Mouse (Mus musculus) CH12.LX (cell line): ENCODE results near the gene Sptbn4. TPM values are rescaled to one million over a fixed set of nuclear protein-coding genes. Genes with fewer than 3 reads are reported as not detected.

Source experiments
- DNase-seq: peaks from one replicate; pipeline ENCODE4 v3.0.0-alpha.2; 2013; ENCODE audit errors: extremely low read depth
- H3K27ac ChIP-seq: 2 replicates; pipeline ENCODE4 v1.5.1; 2012; ENCODE audit warnings: low read depth, mild to moderate bottlenecking, control low read depth, moderate library complexity; ENCODE audit not compliant: insufficient read depth
- H3K27me3 ChIP-seq: replicated peaks from 2 replicates; pipeline ENCODE3; 2012; ENCODE audit warnings: inconsistent platforms
- H3K36me3 ChIP-seq, 2 experiments: replicated peaks in 1 of 2; 2 replicates each; pipeline versions ENCODE3 to v1.6.1; 2012; ENCODE audit warnings: inconsistent platforms in 1 of 2, low read length in 1 of 2, mild to moderate bottlenecking in 1 of 2, mixed read lengths in 1 of 2, moderate library complexity in 1 of 2; ENCODE audit not compliant: control insufficient read depth in 1 of 2, insufficient read depth in 1 of 2
- H3K4me1 ChIP-seq, 2 experiments: 2 replicates each; pipeline ENCODE4 v1.6.1; 2012; ENCODE audit warnings: inconsistent platforms in 1 of 2, moderate library complexity in 1 of 2; ENCODE audit not compliant: insufficient read depth in 2 of 2, control insufficient read depth in 1 of 2
- H3K4me2 ChIP-seq: 2 replicates; pipeline ENCODE4 v1.6.1; 2012; ENCODE audit warnings: low read depth, mild to moderate bottlenecking, control low read depth; ENCODE audit not compliant: poor library complexity, insufficient read depth, severe bottlenecking
- H3K4me3 ChIP-seq, 3 experiments: fragments of 150-350 bp in 1 of 3; sonication (generic) in 1 of 3; replicated peaks in 1 of 3; 2 replicates each; pipeline versions ENCODE3 to v1.5.1; 2011 to 2012; ENCODE audit warnings: low read depth in 2 of 3, low read length in 2 of 3, mild to moderate bottlenecking in 2 of 3, moderate library complexity in 2 of 3, control low read depth in 1 of 3, improper control_type of control experiment in 1 of 3, inconsistent platforms in 1 of 3, mixed read lengths in 1 of 3; ENCODE audit not compliant: poor library complexity in 1 of 3
- H3K79me2 ChIP-seq: replicated peaks from 2 replicates; pipeline ENCODE4 v1.6.1; 2012; ENCODE audit warnings: mild to moderate bottlenecking, moderate library complexity; ENCODE audit not compliant: control insufficient read depth, poor library complexity, insufficient read depth, severe bottlenecking; ENCODE audit errors: extremely low read depth
- H3K9ac ChIP-seq: 2 replicates; pipeline ENCODE4 v1.6.1; 2012; ENCODE audit warnings: low read depth, mild to moderate bottlenecking, control low read depth, moderate library complexity; ENCODE audit not compliant: insufficient read depth
- H3K9me3 ChIP-seq: replicated peaks from 2 replicates; pipeline ENCODE3; 2012; ENCODE audit warnings: low read length, inconsistent platforms, mixed read lengths
- CTCF ChIP-seq, 2 experiments: IDR thresholded peaks in 1 of 2; conservative IDR thresholded peaks in 1 of 2; 2 replicates each; pipeline ENCODE4 v1.5.1; 2011 to 2012; ENCODE audit warnings: low read depth in 2 of 2, low read length in 2 of 2, improper control_type of control experiment in 1 of 2, inconsistent platforms in 1 of 2, mild to moderate bottlenecking in 1 of 2, moderate library complexity in 1 of 2
- E2F4 ChIP-seq: IDR thresholded peaks from 2 replicates; pipeline ENCODE4 v1.6.1; 2011; ENCODE audit warnings: low read depth, low read length, improper control_type of control experiment; ENCODE audit not compliant: insufficient replicate concordance
- ELF1 ChIP-seq: IDR thresholded peaks from 2 replicates; pipeline ENCODE4 v1.6.1; 2014; ENCODE audit warnings: low read depth, mild to moderate bottlenecking, inconsistent platforms, low read length, improper control_type of control experiment
- ETS1 ChIP-seq: conservative IDR thresholded peaks from 2 replicates; pipeline ENCODE4 v1.6.1; 2012; ENCODE audit warnings: low read depth, mild to moderate bottlenecking, inconsistent platforms, low read length, improper control_type of control experiment, moderate library complexity
- GABPA ChIP-seq: IDR thresholded peaks from 2 replicates; pipeline ENCODE4 v1.6.1; 2012; ENCODE audit warnings: low read depth, low read length, improper control_type of control experiment, inconsistent platforms; ENCODE audit not compliant: insufficient replicate concordance
- IRF4 ChIP-seq: IDR thresholded peaks from 2 replicates; pipeline ENCODE4 v1.6.1; 2014; ENCODE audit warnings: low read depth, mild to moderate bottlenecking, inconsistent platforms, low read length, improper control_type of control experiment
- KAT2A ChIP-seq: IDR thresholded peaks from 2 replicates; pipeline ENCODE4 v1.6.1; 2012; ENCODE audit warnings: low read length, improper control_type of control experiment, inconsistent platforms; ENCODE audit not compliant: insufficient replicate concordance
- MXI1 ChIP-seq: IDR thresholded peaks from 2 replicates; pipeline ENCODE4 v1.6.1; 2011; ENCODE audit warnings: mild to moderate bottlenecking, low read depth, low read length, improper control_type of control experiment
- MYC ChIP-seq: IDR thresholded peaks from 2 replicates; pipeline ENCODE4 v1.6.1; 2011; ENCODE audit warnings: low read depth, mild to moderate bottlenecking, improper control_type of control experiment, low read length
- NELFE ChIP-seq: IDR thresholded peaks from 2 replicates; pipeline ENCODE4 v1.6.1; 2011; ENCODE audit warnings: low read depth, low read length, improper control_type of control experiment
- PAX5 ChIP-seq: IDR thresholded peaks from 2 replicates; pipeline ENCODE4 v1.6.1; 2012; ENCODE audit warnings: low read length, inconsistent platforms, mixed read lengths
- POLR2AphosphoS2 ChIP-seq: IDR thresholded peaks from 2 replicates; pipeline ENCODE4 v1.6.1; 2011; ENCODE audit warnings: low read depth, low read length, improper control_type of control experiment
- RAD21 ChIP-seq: IDR thresholded peaks from 2 replicates; pipeline ENCODE4 v1.6.1; 2011; ENCODE audit warnings: low read depth, mild to moderate bottlenecking, low read length, improper control_type of control experiment, moderate library complexity
- RCOR1 ChIP-seq: conservative IDR thresholded peaks from 2 replicates; pipeline ENCODE4 v1.6.1; 2012; ENCODE audit warnings: low read depth, mild to moderate bottlenecking, inconsistent platforms, low read length, improper control_type of control experiment
- SMC3 ChIP-seq: IDR thresholded peaks from 2 replicates; pipeline ENCODE4 v1.6.1; 2011; ENCODE audit warnings: low read depth, low read length, improper control_type of control experiment
- TCF12 ChIP-seq: IDR thresholded peaks from 2 replicates; pipeline ENCODE4 v1.6.1; 2014; ENCODE audit warnings: low read depth, mild to moderate bottlenecking, inconsistent platforms, low read length, improper control_type of control experiment
- USF1 ChIP-seq: IDR thresholded peaks from 2 replicates; pipeline ENCODE4 v1.6.1; 2014; ENCODE audit warnings: low read depth, mild to moderate bottlenecking, inconsistent platforms, low read length, improper control_type of control experiment
- ZKSCAN1 ChIP-seq: IDR thresholded peaks from 2 replicates; pipeline ENCODE4 v1.6.1; 2012; ENCODE audit warnings: low read depth, inconsistent platforms, low read length, improper control_type of control experiment, borderline replicate concordance
- ZNF384 ChIP-seq: IDR thresholded peaks from 2 replicates; pipeline ENCODE4 v1.6.1; 2012; ENCODE audit warnings: low read depth, low read length, improper control_type of control experiment, inconsistent platforms
- dilution Hi-C: fragments of 300-500 bp; cut with MboI; formaldehyde crosslinking; loops from 2 replicates; pipeline ENCODE4 v1.14.3; 2020; ENCODE audit warnings: low sequenced_read_pairs; ENCODE audit not compliant: extremely low pct_unique_long_range_greater_than_20kb, extremely low pct_ligation_motif_present
- in situ Hi-C: fragments of 300-500 bp; cut with MboI; formaldehyde crosslinking; loops from 3 replicates; pipeline ENCODE4 v1.14.3; 2019; ENCODE audit warnings: low sequenced_read_pairs, low pct_ligation_motif_present, low pct_unique_long_range_greater_than_20kb, mixed read lengths
- polyA plus RNA-seq: library from polyadenylated mRNA; unstranded; fragments of >175 nt; gene quantifications from 2 replicates; pipeline ENCODE4 v1.2.1, GENCODE M21; 2012; ENCODE audit warnings: low read depth; ENCODE audit not compliant: insufficient read length
- total RNA-seq, 2 experiments: library from RNA; depleted of rRNA; stranded (reverse); fragments of 300-350 nt in 1 of 2; fragments of >200 nt in 1 of 2; gene quantifications; 2 replicates each; pipeline ENCODE4 v1.2.3; 2012 to 2014

Sptbn4 gene
- total and polyA plus RNA-seq, 3 experiments, result 0.21 to 0.38 (median 0.24) TPM

DNA sequence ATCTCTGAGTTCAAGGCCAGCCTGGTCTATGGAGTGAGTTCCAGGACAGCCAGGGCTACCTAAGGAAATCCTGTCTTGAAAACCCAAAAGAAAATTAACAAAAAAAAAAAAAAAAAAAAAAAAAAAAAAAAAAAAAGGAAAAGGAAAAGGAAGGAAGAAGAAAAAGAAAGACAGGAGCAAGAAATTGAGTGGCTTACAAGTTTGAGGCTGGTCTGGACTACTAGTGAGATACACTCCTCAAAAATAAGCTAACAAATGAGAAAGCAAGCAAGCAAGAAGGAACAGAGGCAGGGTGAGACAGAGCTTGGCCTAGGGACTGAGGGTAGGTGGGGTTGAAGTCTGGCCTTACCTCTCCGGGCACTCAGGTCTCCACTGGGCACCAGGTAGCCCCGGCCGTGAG lies 137.7 kb downstream of the Sptbn4 start:
- H3K27me3 ChIP-seq, result peaks cover 25% of the 10 kb centered on the region
- H3K36me3 ChIP-seq, result no peaks in the 10 kb centered on the region
- in situ Hi-C loops (no loop called here), dilution Hi-C loops (no loop called here)
- H3K4me1 ChIP-seq, result peaks cover 0 to 2% of the 10 kb centered on the region in 2 experiments; a peak in 2 of 4 replicates
- H3K79me2 ChIP-seq, result no peaks in the 10 kb centered on the region
- TF ChIP-seq NELFE (no peak), RCOR1 (no peak), ETS1 (no peak), ZKSCAN1 (no peak), GABPA (no peak), PAX5 (no peak), TCF12 (no peak)
- H3K27ac ChIP-seq, result no peak overlapping the region
- no peak overlapping the region for H3K9ac ChIP-seq
- peaks cover 19% of the 10 kb centered on the region for H3K9me3 ChIP-seq
- H3K4me3 ChIP-seq, result no peak overlapping the region
- DNase-seq, result no peak
- no peak overlapping the region for H3K4me2 ChIP-seq

DNA sequence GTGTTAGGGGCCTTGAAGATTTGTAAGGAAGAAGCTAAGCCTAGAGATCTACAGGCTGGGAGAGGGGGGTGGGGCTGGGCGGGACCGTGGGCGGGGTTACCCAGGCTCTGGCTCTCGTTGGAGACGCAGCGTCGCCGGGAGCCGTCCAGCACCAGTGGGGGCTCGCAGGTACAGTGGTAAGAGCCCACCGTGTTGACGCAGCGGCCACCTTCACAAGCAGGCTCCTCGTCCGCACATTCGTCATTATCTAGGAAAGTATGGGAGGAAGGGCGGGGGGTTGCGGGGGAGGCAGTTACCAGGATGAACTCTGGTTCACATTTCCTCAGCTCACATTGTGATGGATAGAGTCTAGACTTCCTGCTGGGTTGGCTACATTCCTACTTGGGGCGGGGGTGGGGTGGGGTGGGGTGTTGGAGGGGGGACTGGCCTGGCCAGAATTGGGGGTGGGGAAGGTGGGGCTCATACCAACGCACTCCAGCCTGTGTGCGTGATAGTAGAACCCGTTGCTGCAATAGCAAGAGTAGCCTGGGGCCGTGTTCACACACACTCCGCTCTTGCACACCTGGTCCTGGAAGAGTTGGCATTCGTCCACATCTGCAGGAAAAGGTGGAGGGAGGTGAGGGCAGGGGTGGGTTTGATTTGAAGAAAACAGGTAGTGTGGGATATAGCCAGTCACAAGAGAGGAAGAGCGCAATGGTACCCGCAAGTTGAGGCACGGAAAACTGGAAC lies 138.5 kb downstream of the Sptbn4 start:
- Histone ChIP-seq H3K9ac (no peak overlapping the region), H3K4me3 (no peak overlapping the region), H3K4me2 (no peak overlapping the region), H3K36me3 (no peaks in the 10 kb centered on the region), H3K4me1 (peaks cover 0 to 2% of the 10 kb centered on the region in 2 experiments; a peak in 2 of 4 replicates), H3K27ac (no peak overlapping the region), H3K27me3 (peaks cover 32% of the 10 kb centered on the region), H3K9me3 (peaks cover 12% of the 10 kb centered on the region), H3K79me2 (no peaks in the 10 kb centered on the region)
- dilution Hi-C loops (no loop called here), in situ Hi-C loops (no loop called here)
- TF ChIP-seq IRF4, result no peak
- TF ChIP-seq RAD21, result no peak
- TF ChIP-seq USF1, result no peak
- TF ChIP-seq RCOR1, result no peak
- no peak for TF ChIP-seq E2F4
- no peak for DNase-seq

DNA sequence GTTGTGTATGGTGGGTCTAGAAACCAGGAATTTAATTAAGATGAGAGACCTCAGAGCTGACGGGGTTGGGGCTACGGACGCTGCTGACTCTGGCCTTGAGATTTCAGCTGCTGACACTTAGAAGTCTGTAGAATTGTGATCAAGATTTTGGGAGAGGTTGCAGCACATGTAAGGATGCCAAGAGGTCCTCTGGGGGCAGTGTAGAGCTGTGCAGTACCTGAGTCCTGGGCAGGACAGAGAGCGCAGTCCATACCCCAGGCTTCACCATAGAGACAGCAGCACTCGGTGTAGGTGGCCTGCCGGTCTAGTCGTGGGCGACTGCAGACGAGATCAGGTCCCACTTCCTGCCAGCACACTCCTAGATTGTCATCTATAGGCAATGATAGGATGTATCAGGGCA lies 139.9 kb downstream of the Sptbn4 start:
- H3K4me3 ChIP-seq, result no peak overlapping the region
- dilution Hi-C loops, result no loop called here

More for the DNA sequence above, 139.9 kb downstream of the Sptbn4 start:
- H3K9ac ChIP-seq, result no peak overlapping the region
- in situ Hi-C loops, result no loop called here
- no peak for DNase-seq
- no peak overlapping the region for H3K4me2 ChIP-seq
- H3K27ac ChIP-seq, result no peak overlapping the region
- TF ChIP-seq KAT2A (no peak), GABPA (no peak), ZNF384 (no peak), MYC (no peak), SMC3 (0 out of 2 replicates have a peak, but pooled peaks have one; percentile 3), POLR2AphosphoS2 (no peak), RAD21 (peak; percentile 29), CTCF (conservative IDR thresholded peaks at IDR 0.05 in 1 of 2, IDR thresholded peaks at IDR 0.05 in 1 of 2; ENCODE audit: low read depth in 2 of 2, low read length in 2 of 2) (peak; percentile 10 to 56; a peak in 2 of 4 replicates), MXI1 (no peak), ELF1 (no peak), NELFE (no peak)
- H3K36me3 ChIP-seq, result no peaks in the 10 kb centered on the region
- peaks cover 0 to 2% of the 10 kb centered on the region in 2 experiments; a peak in 2 of 4 replicates for H3K4me1 ChIP-seq
- peaks cover 41% of the 10 kb centered on the region for H3K27me3 ChIP-seq
- no peaks in the 10 kb centered on the region for H3K79me2 ChIP-seq
- no peaks in the 10 kb centered on the region for H3K9me3 ChIP-seq
